Mouse (Mus musculus): ENCODE data around the gene Cd5.
A peak's percentile ranks its signal among the peaks of the same experiment; 100 is the strongest.

The Cd5 gene

GRCm38 (mm10) chr19:10729889-10730288 lies 8.9 kb downstream of the Cd5 start:
- no peak for DNase-seq (ENCODE audit: low spot score)

DNA sequence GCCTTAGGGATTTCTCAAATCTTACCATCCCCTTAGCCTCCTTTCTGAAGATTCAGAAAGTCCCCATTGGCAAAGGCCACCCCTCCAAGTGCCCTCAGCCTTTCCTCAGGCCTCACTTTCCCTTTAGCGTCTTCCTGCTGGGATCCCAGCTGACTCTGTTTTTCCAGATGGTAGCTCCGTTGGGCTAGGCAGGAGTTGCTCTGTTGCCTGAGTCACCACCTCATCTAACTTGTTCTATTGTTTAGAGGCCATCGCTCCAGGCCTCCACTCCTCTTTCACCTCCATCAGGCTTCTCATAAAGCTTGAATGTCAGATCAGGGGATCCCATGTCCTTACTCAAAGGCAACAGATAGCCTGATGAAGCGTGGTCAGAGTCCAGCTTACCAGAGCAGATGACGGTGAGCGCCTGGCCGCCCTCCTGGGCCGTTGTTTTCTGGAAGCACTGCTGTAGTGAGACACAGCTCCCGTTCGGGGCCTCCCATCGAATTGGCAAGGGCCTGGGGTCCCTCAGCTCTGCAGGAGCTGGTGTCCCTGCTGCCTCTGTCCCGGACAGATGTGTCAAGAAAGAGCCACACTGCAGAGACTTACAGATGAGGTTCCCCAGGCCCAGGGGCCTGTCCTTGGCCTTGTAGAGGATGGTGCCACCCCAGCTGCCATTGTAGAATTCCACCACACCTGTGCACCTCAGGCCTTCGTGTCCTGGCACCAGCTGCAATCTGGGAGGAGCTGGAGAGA lies 14.0 kb downstream of the Cd5 start:
- no peak for DNase-seq (ENCODE audit: low spot score)

GRCm38 (mm10) chr19:10723649-10724048 lies 15.2 kb downstream of the Cd5 start:
- no peak for DNase-seq (ENCODE audit: low spot score)

GRCm38 (mm10) chr19:10723084-10723483 lies 15.7 kb downstream of the Cd5 start:
- DNase-seq (ENCODE audit: low spot score): no peak

DNA sequence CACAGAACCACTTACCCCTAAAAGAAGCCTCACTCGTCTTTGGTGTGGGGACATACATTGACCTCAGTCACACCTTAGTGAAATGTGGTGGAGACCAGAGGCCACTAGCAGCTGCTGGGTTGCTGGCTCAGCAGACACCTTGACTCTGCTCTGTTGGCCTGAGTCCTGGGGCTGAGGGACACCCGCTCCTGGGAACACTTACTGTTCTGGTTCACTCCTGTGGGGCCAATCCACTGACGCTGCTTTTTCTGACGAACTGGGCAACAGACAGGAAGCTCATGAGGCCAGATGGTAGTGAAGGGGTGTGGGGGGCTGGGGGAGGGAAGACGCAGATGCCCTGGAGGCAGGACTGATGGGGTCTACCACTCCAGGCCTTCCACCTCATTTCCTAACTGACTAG lies 17.7 kb downstream of the Cd5 start:
- no peak for DNase-seq (ENCODE audit: low spot score)

DNA sequence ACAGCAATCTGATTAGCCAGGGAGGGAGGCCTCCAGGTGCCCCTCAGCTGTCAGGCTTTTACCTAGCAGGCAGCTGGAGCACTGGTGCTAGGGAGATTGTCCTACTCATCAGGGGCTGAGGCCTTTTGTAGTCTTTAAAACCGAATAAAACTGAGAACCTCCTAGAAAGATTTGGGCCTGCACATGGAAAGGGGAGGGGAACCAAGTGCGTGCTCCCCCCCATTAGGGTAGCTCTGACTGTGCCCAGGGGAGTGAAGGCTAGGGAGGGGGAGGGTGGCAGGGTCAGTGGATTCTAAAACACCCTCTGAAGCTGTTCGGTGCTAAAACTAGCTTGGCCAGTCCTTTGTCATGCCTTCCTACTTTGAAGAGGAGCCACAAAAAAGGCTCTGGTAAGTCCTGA lies 18.3 kb downstream of the Cd5 start:
- DNase-seq (ENCODE audit: low spot score): no peak

GRCm38 (mm10) chr19:10719751-10720150 lies 19.1 kb downstream of the Cd5 start:
- no peak for DNase-seq (ENCODE audit: low spot score)

- DNase-seq (ENCODE audit: low spot score): no peak
Observed at GRCm38 (mm10) chr19:10718251-10718775, 20.5 kb downstream of the Cd5 start.

GRCm38 (mm10) chr19:10715476-10715875 lies 23.3 kb downstream of the Cd5 start:
- no peak for DNase-seq (ENCODE audit: low spot score)

DNA sequence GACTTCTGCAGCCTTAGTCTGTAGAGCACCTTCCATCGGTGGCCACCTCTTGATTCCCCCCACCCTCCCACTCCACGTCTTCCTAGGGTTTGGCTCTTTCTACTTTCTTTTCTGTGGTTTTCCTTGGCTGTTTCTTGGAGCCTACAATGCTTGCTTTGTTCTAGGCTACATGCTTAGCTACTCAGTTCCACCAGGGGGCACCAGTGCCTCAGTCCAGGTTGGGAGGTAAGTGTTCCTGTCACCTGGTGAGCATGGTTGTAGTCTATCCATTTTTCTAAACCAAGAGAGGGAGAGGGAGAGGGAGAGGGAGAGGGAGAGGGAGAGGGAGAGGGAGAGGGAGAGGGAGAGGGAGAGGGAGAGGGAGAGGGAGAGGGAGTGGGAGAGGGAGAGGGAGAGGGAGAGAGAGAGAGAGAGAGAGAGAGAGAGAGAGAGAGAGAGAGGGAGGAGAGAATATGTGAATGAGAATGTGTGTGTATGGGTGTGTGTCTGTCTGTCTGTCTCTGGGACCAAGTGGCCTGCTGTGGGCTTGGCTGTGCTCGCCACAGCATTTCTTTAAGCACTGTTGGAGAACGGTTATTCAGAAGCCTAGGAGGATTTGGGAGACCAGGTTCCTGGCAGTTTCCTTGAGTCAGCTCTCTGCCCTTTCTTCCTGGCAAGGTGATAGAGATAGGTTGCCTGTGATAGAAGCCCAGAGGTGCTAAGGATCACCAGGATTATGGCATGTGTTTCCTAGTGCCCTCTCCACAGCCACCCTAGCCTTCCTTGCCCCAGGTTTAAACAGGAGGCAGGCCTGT lies 23.9 kb downstream of the Cd5 start:
- DNase-seq (ENCODE audit: low spot score): no peak

GRCm38 (mm10) chr19:10714168-10714567 lies 24.6 kb downstream of the Cd5 start:
- DNase-seq (ENCODE audit: low spot score): no peak

GRCm38 (mm10) chr19:10713551-10713950 lies 25.3 kb downstream of the Cd5 start:
- DNase-seq (ENCODE audit: low spot score): no peak

GRCm38 (mm10) chr19:10712646-10713045 lies 26.2 kb downstream of the Cd5 start:
- no peak for DNase-seq (ENCODE audit: low spot score)

GRCm38 (mm10) chr19:10712194-10712593 lies 26.6 kb downstream of the Cd5 start:
- DNase-seq (ENCODE audit: low spot score): no peak

- no peak for DNase-seq (ENCODE audit: low spot score)
Observed at GRCm38 (mm10) chr19:10710751-10711150, 28.1 kb downstream of the Cd5 start.

GRCm38 (mm10) chr19:10710088-10710511 lies 28.7 kb downstream of the Cd5 start:
- DNase-seq (ENCODE audit: low spot score): no peak

DNA sequence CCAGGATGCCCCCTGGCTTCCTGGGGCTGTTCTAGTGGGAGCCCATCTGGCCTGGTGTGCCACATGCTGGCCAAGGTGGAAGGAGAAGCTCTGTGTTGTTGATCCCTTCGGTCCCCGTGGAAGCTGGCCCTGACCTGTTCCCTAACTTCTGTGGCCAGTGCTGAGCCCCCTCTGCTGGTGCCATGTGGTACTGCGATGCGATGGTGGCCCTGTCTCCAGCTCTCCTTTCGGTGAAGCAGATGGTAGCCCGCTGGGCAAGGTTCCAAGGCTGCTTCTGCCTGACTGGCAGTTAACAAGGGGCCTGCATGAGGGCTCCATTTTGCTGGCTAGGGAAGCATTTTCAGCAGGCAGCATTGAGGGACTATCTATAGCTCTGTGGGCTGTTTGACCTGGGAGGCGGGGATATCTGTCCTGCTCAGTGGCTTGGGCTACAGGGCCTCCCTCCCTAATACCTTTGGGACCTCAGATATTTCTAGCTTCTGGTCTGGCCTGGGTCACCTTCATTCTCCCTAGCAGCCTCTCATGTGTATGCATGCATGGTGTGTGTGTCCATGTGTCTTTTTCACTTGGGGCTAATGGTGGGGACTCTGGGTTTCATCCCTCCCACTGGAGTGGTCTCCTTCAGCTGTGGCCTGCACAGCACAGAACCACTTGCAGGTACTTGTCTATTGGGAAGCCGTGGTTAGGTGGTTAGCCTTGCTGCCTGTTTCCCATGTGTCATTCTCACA lies 29.3 kb downstream of the Cd5 start:
- peak; percentile 80 for DNase-seq (ENCODE audit: low spot score)

GRCm38 (mm10) chr19:10708900-10709299 lies 29.9 kb downstream of the Cd5 start:
- no peak for DNase-seq (ENCODE audit: low spot score)

GRCm38 (mm10) chr19:10707881-10708280 lies 30.9 kb downstream of the Cd5 start:
- DNase-seq (ENCODE audit: low spot score): no peak

DNA sequence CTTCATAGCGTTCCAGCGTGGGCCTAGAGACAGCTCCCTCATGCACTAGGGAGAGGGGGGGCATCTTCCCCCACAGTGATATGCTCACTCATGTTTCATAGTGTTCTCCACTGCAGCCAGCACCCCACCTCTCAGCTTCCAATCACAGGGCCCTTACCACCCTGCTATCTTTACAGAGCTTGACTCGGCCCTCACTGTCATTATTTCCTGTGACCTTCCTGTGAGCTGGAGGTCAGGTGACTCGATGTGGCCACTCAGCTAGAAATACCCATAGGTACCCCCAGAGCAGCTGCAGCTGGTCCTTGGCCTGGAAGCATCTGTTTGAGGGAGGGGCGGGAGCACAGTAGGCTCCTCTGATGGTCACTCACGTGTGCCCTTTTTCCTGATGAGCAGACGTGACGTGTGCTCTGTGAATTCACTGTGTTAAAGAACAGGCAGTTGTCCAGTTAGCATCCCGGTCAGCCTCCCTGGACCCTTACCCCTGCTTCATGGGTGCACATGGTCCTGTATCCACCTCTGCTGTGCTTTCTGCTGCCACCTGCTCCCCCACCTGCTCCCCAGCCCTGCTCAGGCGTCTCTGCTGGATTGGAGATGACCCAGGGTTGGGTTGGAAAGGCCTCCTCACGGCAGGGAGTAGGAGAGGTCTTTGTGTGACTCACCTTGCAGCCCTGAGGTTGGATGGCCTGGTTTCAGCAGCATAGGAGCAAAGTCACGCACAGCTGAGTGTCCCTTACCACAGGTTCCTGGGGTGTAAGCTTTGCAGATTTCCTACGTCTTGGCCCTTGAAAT lies 31.5 kb downstream of the Cd5 start:
- no peak for DNase-seq (ENCODE audit: low spot score)

DNA sequence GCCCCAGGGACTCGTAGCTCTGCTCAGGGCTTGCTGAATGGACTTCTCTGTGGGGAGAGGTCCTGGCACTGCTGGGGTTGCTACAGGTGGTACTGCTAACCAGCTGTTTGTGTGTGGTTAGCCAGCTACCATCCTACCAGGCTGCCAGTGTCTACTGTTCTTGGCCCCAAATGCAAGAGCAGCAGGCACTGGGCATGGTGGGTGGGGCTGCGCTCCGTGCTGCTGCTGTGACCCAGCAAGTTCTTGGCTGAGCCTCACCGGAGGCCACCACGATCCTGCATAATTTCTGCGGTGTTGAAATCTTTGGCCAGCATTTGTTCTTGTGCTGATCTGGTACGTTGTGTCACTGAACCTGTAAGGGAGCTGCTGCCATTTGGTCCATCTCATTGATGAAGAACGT lies 35.3 kb downstream of the Cd5 start:
- no peak for DNase-seq (ENCODE audit: low spot score)

- DNase-seq (ENCODE audit: low spot score): no peak
Observed at GRCm38 (mm10) chr19:10702125-10702524, 36.7 kb downstream of the Cd5 start.

Measured in testis, postnatal 14 days (tissue).